Mouse (Mus musculus): ENCODE results near the gene Dusp10.

Gene Dusp10

GRCm38 (mm10) chr1:184107448-184107847 is 94.3 kb downstream of the Dusp10 start:
- peak; percentile 36 for DNase-seq

GRCm38 (mm10) chr1:184108254-184108653 is 95.2 kb downstream of the Dusp10 start:
- no peak for DNase-seq

GRCm38 (mm10) chr1:184117586-184117985 is 104.5 kb downstream of the Dusp10 start:
- DNase-seq, result peak; percentile 88

GRCm38 (mm10) chr1:184117991-184118390 is 104.9 kb downstream of the Dusp10 start:
- no peak for DNase-seq

GRCm38 (mm10) chr1:184118586-184118985 is 105.5 kb downstream of the Dusp10 start:
- no peak for DNase-seq
